Comparison of ENCODE assay signal across 17 mouse cellular contexts in genomic region chr6:140192526-140192925, GRCm38 (mm10).
"Had no signal": no experiment of that assay in that cellular context is flagged by ENCODE, and none has a peak within 500 bp of the region (broad histone marks: within the 10 kb centered on the region; RNA-seq: fewer than 3 reads in every experiment).

No protein-coding gene starts in this region.

- DNase-seq: lung, adult 2 months; lung, postnatal 14 days; lung, postnatal 36 days; right cerebral cortex, postnatal 14 days; thymus, adult 2 months; thymus, postnatal 25 days; thymus, postnatal 4 days had no signal

- ATAC-seq: lung, postnatal 0 days had no signal

- H3K36me3 ChIP-seq: lung, embryonic 15.5 days; midbrain, embryonic 13.5 days; midbrain, embryonic 15.5 days; neural tube, embryonic 12.5 days; stomach, embryonic 15.5 days had no signal

- H3K9ac ChIP-seq: lung, embryonic 15.5 days; midbrain, embryonic 13.5 days; midbrain, embryonic 15.5 days; neural tube, embryonic 12.5 days; stomach, embryonic 15.5 days had no signal

- H3K27me3 ChIP-seq: lung, embryonic 15.5 days; megakaryocyte, embryonic 14.5 days; midbrain, embryonic 13.5 days; midbrain, embryonic 15.5 days; neural tube, embryonic 12.5 days; stomach, embryonic 15.5 days had no signal

- H3K4me2 ChIP-seq: lung, embryonic 15.5 days; midbrain, embryonic 11.5 days; midbrain, embryonic 13.5 days; midbrain, embryonic 15.5 days; neural tube, embryonic 12.5 days; stomach, embryonic 15.5 days had no signal

- H3K4me3 ChIP-seq: lung, embryonic 15.5 days; megakaryocyte, embryonic 14.5 days; midbrain, embryonic 13.5 days; midbrain, embryonic 15.5 days; neural tube, embryonic 12.5 days; stomach, embryonic 15.5 days had no signal

- H3K4me1 ChIP-seq: megakaryocyte, embryonic 14.5 days; neural tube, embryonic 12.5 days; stomach, embryonic 15.5 days had no signal

- H3K27ac ChIP-seq: lung, embryonic 15.5 days; macrophage; midbrain, embryonic 13.5 days; midbrain, embryonic 15.5 days; neural tube, embryonic 12.5 days; stomach, embryonic 15.5 days; stomach, postnatal 0 days had no signal

- H3K9me3 ChIP-seq: lung, embryonic 15.5 days; midbrain, embryonic 13.5 days; midbrain, embryonic 15.5 days; neural tube, embryonic 12.5 days; stomach, embryonic 15.5 days had no signal
